Mouse (Mus musculus): ENCODE data around the gene Col6a3. TPM values are rescaled to one million over a fixed set of nuclear protein-coding genes. Genes with fewer than 3 reads are reported as not detected.

The Col6a3 gene
- polyA plus RNA-seq, 1 experiment from 2014 or later, result 63.0 TPM

DNA sequence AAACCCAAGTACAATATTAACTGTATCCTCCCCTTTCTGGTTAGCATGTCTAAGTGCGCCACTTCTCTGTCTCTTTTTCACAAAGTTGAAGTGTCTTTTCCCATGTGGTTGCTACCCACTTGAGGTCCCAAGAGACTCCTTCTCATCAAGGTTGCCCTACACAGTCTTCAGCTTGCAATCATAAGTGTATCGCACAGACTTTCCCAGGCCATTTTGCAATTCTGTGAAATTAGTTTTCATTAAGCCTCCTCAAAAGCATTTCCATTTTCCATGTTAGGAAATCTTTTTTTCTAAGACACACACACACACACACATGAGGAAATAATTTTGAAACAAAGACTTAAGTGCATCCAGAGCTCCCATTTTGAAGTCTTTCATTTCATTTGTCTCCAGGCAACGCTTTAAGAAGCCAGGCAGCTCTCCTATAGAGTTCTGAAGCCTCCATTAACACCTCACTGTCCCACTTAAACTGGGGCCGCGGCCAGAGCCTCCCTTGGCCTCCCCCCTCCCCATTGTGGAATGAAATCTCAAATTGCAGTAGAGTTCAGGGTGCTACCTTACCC, 7.5 kb downstream of the Col6a3 start:
- Histone ChIP-seq H3K4me3 (ENCODE audit: low read depth, low read length) (no peak overlapping the region), H3K9me3 (ENCODE audit: low read depth, low read length) (no peaks in the 10 kb centered on the region), H3K4me1 (ENCODE audit: insufficient read depth) (peaks cover 4% of the 10 kb centered on the region; the same call in 1 of the 2 replicates), H3K36me3 (ENCODE audit: insufficient read depth) (no peaks in the 10 kb centered on the region), H3K9ac (no peak overlapping the region), H3K4me2 (no peak overlapping the region), H3K27ac (ENCODE audit: low read depth) (no peak overlapping the region), H3K27me3 (ENCODE audit: insufficient read depth, low read length) (no peaks in the 10 kb centered on the region)
- 46% methylated on average over 5 of the region's 5 CpGs for WGBS
- no peak for DNase-seq
- ATAC-seq (ENCODE audit: insufficient read depth), result no peak
- TF ChIP-seq CTCF (IDR thresholded peaks at IDR 0.05; ENCODE audit: low read depth), result no peak

DNA sequence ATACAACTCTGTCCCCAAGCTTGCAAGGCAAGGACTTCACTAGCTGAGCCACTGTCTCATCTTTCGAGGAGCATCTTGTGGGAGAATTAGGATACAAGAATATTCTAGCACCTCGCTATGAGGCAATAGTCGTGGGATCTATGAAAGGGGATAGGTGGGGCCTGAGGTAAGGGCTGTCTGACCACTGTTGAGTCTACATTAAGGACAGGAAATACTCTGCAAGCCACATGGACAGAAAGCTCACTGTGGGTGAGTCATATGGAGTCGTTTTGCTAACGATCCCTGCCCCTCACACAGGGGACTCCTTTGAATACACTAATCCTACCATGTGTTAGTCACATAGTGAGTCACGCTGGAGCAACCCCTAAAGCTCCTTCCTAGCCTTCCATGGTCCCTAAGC, 9.1 kb downstream of the Col6a3 start:
- no peaks in the 10 kb centered on the region for H3K36me3 ChIP-seq (ENCODE audit: insufficient read depth)
- no peaks in the 10 kb centered on the region for H3K9me3 ChIP-seq (ENCODE audit: low read depth, low read length)
- 63% methylated on average over 6 of the region's 6 CpGs for WGBS
- no peak overlapping the region for H3K4me2 ChIP-seq
- TF ChIP-seq CTCF (IDR thresholded peaks at IDR 0.05; ENCODE audit: low read depth), result no peak
- H3K9ac ChIP-seq, result no peak overlapping the region
- H3K27me3 ChIP-seq (ENCODE audit: insufficient read depth, low read length), result no peaks in the 10 kb centered on the region
- peaks cover 4% of the 10 kb centered on the region; the same call in 1 of the 2 replicates for H3K4me1 ChIP-seq (ENCODE audit: insufficient read depth)
- H3K27ac ChIP-seq (ENCODE audit: low read depth), result no peak overlapping the region
- H3K4me3 ChIP-seq (ENCODE audit: low read depth, low read length), result no peak overlapping the region
- ATAC-seq (ENCODE audit: insufficient read depth) (no peak), DNase-seq (no peak)

DNA sequence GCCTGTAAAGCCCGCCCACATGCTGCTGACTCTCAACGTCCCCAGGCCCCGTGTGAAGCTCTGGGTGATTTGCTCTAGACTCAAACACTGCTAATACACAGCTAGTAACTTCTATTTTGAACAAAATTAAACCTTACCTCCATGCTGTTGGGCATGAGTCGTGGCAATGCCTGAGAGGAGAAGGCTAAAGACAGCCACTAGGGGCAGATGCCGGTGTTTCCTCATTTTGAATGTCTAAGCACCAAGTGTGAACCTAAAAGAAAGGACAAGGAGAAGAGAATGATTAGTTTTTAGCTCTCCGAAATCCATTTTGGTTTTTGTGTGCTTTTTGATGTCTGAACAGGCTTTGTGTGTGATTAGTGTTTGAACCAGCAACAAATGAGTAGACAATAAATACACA, 13.8 kb downstream of the Col6a3 start:
- ATAC-seq (ENCODE audit: insufficient read depth) (no peak), DNase-seq (no peak)
- 56% methylated on average over 6 of the region's 6 CpGs for WGBS
- peak; percentile 42 for TF ChIP-seq CTCF (IDR thresholded peaks at IDR 0.05; ENCODE audit: low read depth)
- H3K27me3 ChIP-seq (ENCODE audit: insufficient read depth, low read length), result no peaks in the 10 kb centered on the region
- H3K4me3 ChIP-seq (ENCODE audit: low read depth, low read length), result no peak overlapping the region
- H3K4me2 ChIP-seq, result no peak overlapping the region
- H3K9ac ChIP-seq, result no peak overlapping the region
- H3K9me3 ChIP-seq (ENCODE audit: low read depth, low read length), result no peaks in the 10 kb centered on the region
- H3K4me1 ChIP-seq (ENCODE audit: insufficient read depth), result no peaks in the 10 kb centered on the region
- no peaks in the 10 kb centered on the region; the same call in 1 of the 2 replicates for H3K36me3 ChIP-seq (ENCODE audit: insufficient read depth)
- H3K27ac ChIP-seq (ENCODE audit: low read depth), result no peak overlapping the region

DNA sequence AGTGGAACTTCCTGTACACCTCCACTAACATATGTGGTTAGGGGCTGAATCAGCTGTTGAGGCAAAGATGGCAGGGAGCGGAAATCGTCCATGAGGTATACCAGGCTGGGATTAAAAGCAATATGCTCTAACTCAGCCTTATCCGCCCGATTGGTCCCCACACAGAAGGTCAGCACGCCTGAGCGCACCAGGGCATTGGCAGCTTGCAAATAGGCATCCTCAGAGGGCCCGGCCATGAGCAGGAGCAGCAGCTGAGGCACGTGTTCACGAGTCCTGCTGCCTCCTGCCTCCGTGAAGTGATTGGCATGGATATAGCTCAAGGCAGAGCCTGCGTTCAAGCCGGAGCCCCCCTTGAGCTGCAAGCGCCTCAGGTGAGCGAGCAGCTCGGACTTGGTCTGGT, 30.5 kb downstream of the Col6a3 start:
- Histone ChIP-seq H3K27me3 (ENCODE audit: insufficient read depth, low read length) (no peaks in the 10 kb centered on the region), H3K9ac (no peak overlapping the region), H3K4me1 (ENCODE audit: insufficient read depth) (no peaks in the 10 kb centered on the region), H3K4me3 (ENCODE audit: low read depth, low read length) (no peak overlapping the region), H3K4me2 (no peak overlapping the region), H3K36me3 (ENCODE audit: insufficient read depth) (0 out of 2 replicates have a peak, but pooled peaks cover 5% of the 10 kb centered on the region), H3K27ac (ENCODE audit: low read depth) (no peak overlapping the region), H3K9me3 (ENCODE audit: low read depth, low read length) (no peaks in the 10 kb centered on the region)
- TF ChIP-seq CTCF (IDR thresholded peaks at IDR 0.05; ENCODE audit: low read depth), result no peak
- ATAC-seq (ENCODE audit: insufficient read depth), result no peak
- WGBS, result 88% methylated on average over 15 of the region's 15 CpGs
- no peak for DNase-seq

DNA sequence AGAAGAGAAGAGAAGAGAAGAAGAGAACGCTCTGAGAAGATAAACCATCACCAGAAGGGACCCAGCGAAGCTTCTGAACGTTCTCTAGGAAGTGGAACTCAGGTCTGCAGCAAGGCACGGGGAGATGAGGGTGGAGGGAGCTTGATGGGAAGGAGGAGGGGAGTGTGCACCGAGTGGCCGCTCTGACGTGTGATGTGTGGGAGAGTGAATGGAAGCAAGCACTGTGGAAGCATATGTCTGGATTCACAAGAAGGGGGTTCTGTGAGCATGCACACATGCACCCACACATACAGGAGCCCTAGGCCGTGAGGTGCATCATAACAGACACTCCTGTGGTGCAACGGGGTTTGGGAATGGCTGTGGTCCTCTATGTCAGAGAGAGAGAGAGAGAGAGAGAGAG, 34.8 kb downstream of the Col6a3 start:
- Histone ChIP-seq H3K9ac (no peak overlapping the region), H3K27me3 (ENCODE audit: insufficient read depth, low read length) (no peaks in the 10 kb centered on the region), H3K9me3 (ENCODE audit: low read depth, low read length) (no peaks in the 10 kb centered on the region), H3K27ac (ENCODE audit: low read depth) (no peak overlapping the region), H3K4me2 (no peak overlapping the region), H3K4me3 (ENCODE audit: low read depth, low read length) (no peak overlapping the region), H3K36me3 (ENCODE audit: insufficient read depth) (peaks cover 10% of the 10 kb centered on the region; the same call in 1 of the 2 replicates), H3K4me1 (ENCODE audit: insufficient read depth) (no peaks in the 10 kb centered on the region)
- 59% methylated on average over 9 of the region's 9 CpGs for WGBS
- ATAC-seq (ENCODE audit: insufficient read depth) (no peak), DNase-seq (no peak)
- TF ChIP-seq CTCF (IDR thresholded peaks at IDR 0.05; ENCODE audit: low read depth), result no peak

DNA sequence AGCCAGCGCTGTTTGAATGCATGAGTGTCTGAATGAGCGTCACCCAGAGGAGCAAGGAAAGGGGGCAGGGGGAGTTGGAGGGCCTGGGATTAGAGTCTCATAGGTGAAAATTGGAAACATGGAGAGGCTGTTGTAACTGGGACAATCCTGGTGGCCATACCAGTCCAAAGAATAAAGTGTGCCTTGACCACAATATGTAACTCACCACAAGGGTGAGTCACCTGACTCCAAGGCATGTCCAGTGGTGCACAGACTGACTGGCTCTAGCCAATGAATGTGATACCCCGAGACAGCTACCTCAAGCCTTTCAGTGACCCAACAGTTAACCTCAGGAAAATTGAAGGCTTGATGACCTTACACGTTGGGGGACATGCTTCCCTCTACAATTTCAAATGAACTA, 40.7 kb downstream of the Col6a3 start:
- H3K4me2 ChIP-seq, result no peak overlapping the region
- H3K4me3 ChIP-seq (ENCODE audit: low read depth, low read length), result no peak overlapping the region
- no peak overlapping the region for H3K9ac ChIP-seq
- no peaks in the 10 kb centered on the region for H3K4me1 ChIP-seq (ENCODE audit: insufficient read depth)
- ATAC-seq (ENCODE audit: insufficient read depth) (no peak), DNase-seq (no peak)
- TF ChIP-seq CTCF (IDR thresholded peaks at IDR 0.05; ENCODE audit: low read depth), result no peak
- peaks cover 22% of the 10 kb centered on the region; the same call in 1 of the 2 replicates for H3K36me3 ChIP-seq (ENCODE audit: insufficient read depth)
- no peak overlapping the region for H3K27ac ChIP-seq (ENCODE audit: low read depth)
- H3K9me3 ChIP-seq (ENCODE audit: low read depth, low read length), result no peaks in the 10 kb centered on the region
- H3K27me3 ChIP-seq (ENCODE audit: insufficient read depth, low read length), result no peaks in the 10 kb centered on the region
- 87% methylated on average over 4 of the region's 4 CpGs for WGBS

DNA sequence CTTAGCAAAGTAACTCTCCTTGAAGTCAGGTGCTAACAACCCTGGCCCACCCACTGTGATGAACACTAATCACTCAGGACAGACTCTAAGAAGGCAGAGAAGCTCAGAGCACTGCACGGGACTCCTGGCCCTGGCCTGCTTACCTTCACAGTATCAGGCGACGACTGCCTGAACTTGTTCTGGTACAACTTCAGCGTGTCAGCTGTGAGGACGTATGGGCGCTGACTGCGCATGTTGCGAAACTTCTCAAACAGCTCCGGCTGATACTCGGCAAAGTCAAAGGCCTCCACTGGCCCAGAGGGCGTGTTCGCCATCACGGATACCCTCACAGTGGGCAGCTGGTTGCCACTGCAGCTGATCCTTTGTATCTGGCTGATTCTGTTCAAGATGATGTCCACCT, 42.7 kb downstream of the Col6a3 start:
- Histone ChIP-seq H3K27me3 (ENCODE audit: insufficient read depth, low read length) (no peaks in the 10 kb centered on the region), H3K36me3 (ENCODE audit: insufficient read depth) (peaks cover 17% of the 10 kb centered on the region; the same call in 1 of the 2 replicates), H3K27ac (ENCODE audit: low read depth) (no peak overlapping the region), H3K9ac (no peak overlapping the region), H3K4me3 (ENCODE audit: low read depth, low read length) (no peak overlapping the region), H3K4me2 (no peak overlapping the region), H3K9me3 (ENCODE audit: low read depth, low read length) (no peaks in the 10 kb centered on the region), H3K4me1 (ENCODE audit: insufficient read depth) (no peaks in the 10 kb centered on the region)
- WGBS, result 62% methylated on average over 13 of the region's 13 CpGs
- no peak for DNase-seq
- no peak for ATAC-seq (ENCODE audit: insufficient read depth)
- no peak for TF ChIP-seq CTCF (IDR thresholded peaks at IDR 0.05; ENCODE audit: low read depth)

All from lung, embryonic 14.5 days (tissue).